Mouse (Mus musculus) liver, adult 2 months (tissue): ENCODE measurements around the gene Ggnbp2.

Experiments used
- CTCF ChIP-seq: fragments of 200-500 bp; IDR thresholded peaks from 2 replicates; pipeline ENCODE4 v1.5.1; 2011; ENCODE audit warnings: low read depth, low read length, control low read depth
- POLR2A ChIP-seq: fragments of 200-500 bp; IDR thresholded peaks from 2 replicates; pipeline ENCODE4 v1.6.1; 2011; ENCODE audit warnings: low read length, control low read depth; ENCODE audit not compliant: insufficient read depth; ENCODE audit errors: extremely low read depth

GRCm38 (mm10) chr11:84879772-84880464 is 9.3 kb upstream of the Ggnbp2 start, which contains the start of the genes Myo19 and Pigw:
- TF ChIP-seq POLR2A (peak; percentile 53; the same call in 1 of the 2 replicates), CTCF (peak; percentile 59; the same call in 1 of the 2 replicates)
